Comparison of ENCODE assay signal across 20 mouse cellular contexts in the genomic region with DNA sequence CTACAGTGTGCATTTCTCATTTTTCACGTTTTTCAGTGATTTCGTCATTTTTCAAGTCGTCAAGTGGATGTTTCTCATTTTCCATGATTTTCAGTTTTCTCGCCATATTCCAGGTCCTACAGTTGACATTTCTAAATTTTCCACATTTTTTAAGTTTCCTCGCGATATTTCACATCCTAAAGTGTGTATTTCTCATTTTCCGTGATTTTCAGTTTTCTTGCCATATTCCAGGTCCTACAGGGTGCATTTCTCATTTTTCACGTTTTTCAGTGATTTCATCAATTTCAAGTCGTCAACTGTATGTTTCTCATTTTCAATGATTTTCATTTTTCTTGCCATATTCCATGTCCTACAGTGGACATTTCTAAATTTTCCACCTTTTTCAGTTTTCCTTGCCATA. TPM values are rescaled to one million over a fixed set of nuclear protein-coding genes. Genes with fewer than 3 reads are reported as not detected.
"Had no signal": no experiment of that assay in that cellular context is flagged by ENCODE, and none has a peak within 500 bp of the region (broad histone marks: within the 10 kb centered on the region; RNA-seq: fewer than 3 reads in every experiment).

Gm10719 (plus strand) TSS at position 301 of the 400 bp plus-strand sequence.

RNA-seq across cellular contexts. Expression of gene Gm10719, which starts in this region (rescaled TPM):
- total RNA-seq: heart, postnatal 10 days; heart, postnatal 14 days; heart, postnatal 25 days; hindbrain, postnatal 0 days; layer of hippocampus, adult 18-20 months had no signal
- polyA plus RNA-seq: heart, embryonic 10.5 days; heart, embryonic 11.5 days; heart, embryonic 14.5 days; heart, postnatal 0 days; hindbrain, embryonic 11.5 days; hindbrain, embryonic 15.5 days; hindbrain, embryonic 16.5 days; intestine, embryonic 14.5 days; intestine, embryonic 15.5 days; intestine, embryonic 16.5 days; intestine, postnatal 0 days; kidney, adult 2 months; kidney, embryonic 14.5 days; kidney, embryonic 15.5 days; large intestine, adult 2 months had no signal
